Mouse (Mus musculus): Measurements from ENCODE around the gene Mark3.

DNA sequence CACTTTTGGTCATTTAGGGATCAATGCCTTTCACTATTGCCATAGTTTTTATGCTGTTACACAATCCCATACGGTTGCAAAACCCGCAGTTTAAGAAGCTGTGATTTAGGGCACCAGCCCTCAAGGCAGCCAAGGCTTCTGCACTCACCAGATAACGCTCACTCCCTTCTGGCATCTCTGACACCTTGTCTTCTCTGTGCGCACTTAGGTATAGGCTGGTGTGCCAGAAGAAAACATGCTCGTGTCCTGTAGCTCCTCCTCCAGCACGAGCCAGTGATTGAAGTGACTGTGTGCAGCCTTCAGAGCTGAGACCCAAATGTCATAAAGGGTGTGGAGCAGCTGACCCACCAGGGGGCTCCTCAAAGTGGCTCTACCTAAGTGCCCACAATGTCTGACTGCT is 39.0 kb upstream of the Mark3 start:
- TF ChIP-seq POLR2A (IDR thresholded peaks at IDR 0.05; ENCODE audit: low read depth, low read length), result no peak
- TF ChIP-seq CTCF (conservative IDR thresholded peaks at IDR 0.05; ENCODE audit: insufficient read depth, insufficient read length, low read depth, low read length), result no peak
